Mouse (Mus musculus): ENCODE data around the gene Tor2a. TPM values are rescaled to one million over a fixed set of nuclear protein-coding genes. Genes with fewer than 3 reads are reported as not detected.
A peak's percentile ranks its signal among the peaks of the same experiment; 100 is the strongest.

Gene Tor2a
- polyA plus RNA-seq, 1 experiment, result 35.7 TPM

- H3K36me3 ChIP-seq (ENCODE audit: control insufficient read depth, insufficient read depth), result peaks cover 46% of the 10 kb centered on the region
- H3K79me3 ChIP-seq (ENCODE audit: low read depth), result peaks cover 40% of the 10 kb centered on the region
- no peaks in the 10 kb centered on the region for H3K27me3 ChIP-seq (ENCODE audit: control insufficient read depth, insufficient read depth, insufficient read length)
- peaks cover 56% of the 10 kb centered on the region for H3K79me2 ChIP-seq (ENCODE audit: control insufficient read depth, insufficient read depth)
- H3ac ChIP-seq (ENCODE audit: control insufficient read depth, insufficient read length, low read depth), result peak overlapping the region; percentile 93
- H3K4me3 ChIP-seq (ENCODE audit: insufficient read depth, poor library complexity, severe bottlenecking), result peak overlapping the region; percentile 96
- TF ChIP-seq MYOD1 (IDR thresholded peaks at IDR 0.05; ENCODE audit: control insufficient read depth, insufficient read length, low read depth), result no peak
- TF ChIP-seq CTCF (IDR thresholded peaks at IDR 0.05; ENCODE audit: control insufficient read depth, insufficient read depth, insufficient read length), result no peak
- no peak for TF ChIP-seq MAX (IDR thresholded peaks at IDR 0.05)
- no peak for TF ChIP-seq USF1 (IDR thresholded peaks at IDR 0.05; ENCODE audit: low read depth)
- TF ChIP-seq CEBPB (IDR thresholded peaks at IDR 0.05; ENCODE audit: low read depth), result no peak
These were observed 44.9 kb upstream of the Tor2a start for GRCm38 (mm10) chr2:32712108-32712551.

- TF ChIP-seq USF1 (IDR thresholded peaks at IDR 0.05; ENCODE audit: low read depth) (no peak), MAX (IDR thresholded peaks at IDR 0.05) (no peak), CEBPB (IDR thresholded peaks at IDR 0.05; ENCODE audit: low read depth) (no peak), MYOG (IDR thresholded peaks at IDR 0.05; ENCODE audit: control insufficient read depth, extremely low read depth, insufficient read length) (no peak), CTCF (IDR thresholded peaks at IDR 0.05; ENCODE audit: control insufficient read depth, insufficient read depth, insufficient read length) (no peak), MYOD1 (IDR thresholded peaks at IDR 0.05; ENCODE audit: control insufficient read depth, insufficient read length, low read depth) (no peak), FOSL1 (IDR thresholded peaks at IDR 0.05; ENCODE audit: insufficient read depth, low read length, poor library complexity, severe bottlenecking) (no peak)
- Histone ChIP-seq H3K36me3 (ENCODE audit: control insufficient read depth, insufficient read depth) (peaks cover 42% of the 10 kb centered on the region), H3K79me3 (ENCODE audit: low read depth) (peaks cover 38% of the 10 kb centered on the region), H3K4me3 (ENCODE audit: insufficient read depth, poor library complexity, severe bottlenecking) (peak overlapping the region; percentile 96), H3K79me2 (ENCODE audit: control insufficient read depth, insufficient read depth) (peaks cover 51% of the 10 kb centered on the region), H3K27me3 (ENCODE audit: control insufficient read depth, insufficient read depth, insufficient read length) (no peaks in the 10 kb centered on the region), H3ac (ENCODE audit: control insufficient read depth, insufficient read length, low read depth) (peak overlapping the region; percentile 93)
These were observed 44.5 kb upstream of the Tor2a start for GRCm38 (mm10) chr2:32712586-32712933.

DNA sequence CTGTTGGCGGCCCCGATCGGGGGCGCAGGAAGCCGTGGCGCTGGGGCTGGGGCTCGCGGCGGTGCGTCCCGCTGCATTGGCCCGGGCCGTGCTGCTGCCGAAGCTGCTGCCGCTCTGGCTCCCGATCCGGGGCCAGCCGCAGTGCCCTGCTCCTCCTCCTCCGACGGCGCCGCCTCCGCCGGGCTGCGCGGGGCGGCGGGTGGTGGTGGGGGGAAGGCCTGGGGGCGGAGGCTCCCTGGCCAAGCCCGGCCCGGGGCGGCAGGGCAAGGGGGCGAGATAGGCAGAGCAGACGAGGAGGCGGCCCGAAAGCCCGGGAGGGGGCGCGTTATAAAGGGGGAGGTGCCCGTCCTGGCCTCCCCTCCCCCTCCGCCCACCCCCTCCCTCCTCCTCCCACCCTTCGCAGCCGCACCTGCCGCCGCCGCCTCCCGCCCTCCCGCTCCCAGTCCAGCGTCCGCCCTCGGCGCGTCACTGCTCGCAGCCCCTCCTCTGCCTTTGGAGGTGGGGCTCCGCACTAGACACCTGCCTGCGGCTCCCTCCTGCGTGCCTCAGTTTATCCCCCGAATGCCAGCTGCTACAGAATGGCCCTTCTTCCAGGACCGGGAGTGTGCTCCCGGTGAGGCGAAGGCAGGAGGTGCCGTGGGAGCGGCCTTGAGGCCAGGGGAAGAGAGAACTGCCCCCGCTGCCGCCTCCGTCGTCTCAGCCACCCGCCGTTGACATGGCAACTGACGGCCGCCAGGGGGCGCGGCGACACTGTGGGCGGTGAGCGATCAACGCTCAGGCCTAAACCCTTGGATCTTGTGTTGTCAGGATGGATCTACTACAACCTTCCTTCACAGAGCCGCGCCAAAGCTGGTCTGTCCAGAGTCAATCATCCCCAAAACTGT, 43.9 kb upstream of the Tor2a start, which contains the start of gene Cdk9:
TSS of gene Cdk9 (minus strand) at position 143 of the 884 bp plus-strand sequence.
- Histone ChIP-seq H3K79me2 (ENCODE audit: control insufficient read depth, insufficient read depth) (peaks cover 45% of the 10 kb centered on the region), H3K36me3 (ENCODE audit: control insufficient read depth, insufficient read depth) (peaks cover 36% of the 10 kb centered on the region), H3K79me3 (ENCODE audit: low read depth) (peaks cover 35% of the 10 kb centered on the region), H3K27me3 (ENCODE audit: control insufficient read depth, insufficient read depth, insufficient read length) (no peaks in the 10 kb centered on the region), H3K4me3 (ENCODE audit: insufficient read depth, poor library complexity, severe bottlenecking) (peak within 1 kb of the TSS; percentile 96), H3ac (ENCODE audit: control insufficient read depth, insufficient read length, low read depth) (peak within 1 kb of the TSS; percentile 93)
- no peak for TF ChIP-seq MAX (IDR thresholded peaks at IDR 0.05)
- no peak for TF ChIP-seq MYOD1 (IDR thresholded peaks at IDR 0.05; ENCODE audit: control insufficient read depth, insufficient read length, low read depth)
- no peak for TF ChIP-seq MYOG (IDR thresholded peaks at IDR 0.05; ENCODE audit: control insufficient read depth, extremely low read depth, insufficient read length)
- peak; percentile 99 for TF ChIP-seq CTCF (IDR thresholded peaks at IDR 0.05; ENCODE audit: control insufficient read depth, insufficient read depth, insufficient read length)
- no peak for TF ChIP-seq FOSL1 (IDR thresholded peaks at IDR 0.05; ENCODE audit: insufficient read depth, low read length, poor library complexity, severe bottlenecking)
- TF ChIP-seq USF1 (IDR thresholded peaks at IDR 0.05; ENCODE audit: low read depth), result no peak
- TF ChIP-seq CEBPB (IDR thresholded peaks at IDR 0.05; ENCODE audit: low read depth), result no peak

DNA sequence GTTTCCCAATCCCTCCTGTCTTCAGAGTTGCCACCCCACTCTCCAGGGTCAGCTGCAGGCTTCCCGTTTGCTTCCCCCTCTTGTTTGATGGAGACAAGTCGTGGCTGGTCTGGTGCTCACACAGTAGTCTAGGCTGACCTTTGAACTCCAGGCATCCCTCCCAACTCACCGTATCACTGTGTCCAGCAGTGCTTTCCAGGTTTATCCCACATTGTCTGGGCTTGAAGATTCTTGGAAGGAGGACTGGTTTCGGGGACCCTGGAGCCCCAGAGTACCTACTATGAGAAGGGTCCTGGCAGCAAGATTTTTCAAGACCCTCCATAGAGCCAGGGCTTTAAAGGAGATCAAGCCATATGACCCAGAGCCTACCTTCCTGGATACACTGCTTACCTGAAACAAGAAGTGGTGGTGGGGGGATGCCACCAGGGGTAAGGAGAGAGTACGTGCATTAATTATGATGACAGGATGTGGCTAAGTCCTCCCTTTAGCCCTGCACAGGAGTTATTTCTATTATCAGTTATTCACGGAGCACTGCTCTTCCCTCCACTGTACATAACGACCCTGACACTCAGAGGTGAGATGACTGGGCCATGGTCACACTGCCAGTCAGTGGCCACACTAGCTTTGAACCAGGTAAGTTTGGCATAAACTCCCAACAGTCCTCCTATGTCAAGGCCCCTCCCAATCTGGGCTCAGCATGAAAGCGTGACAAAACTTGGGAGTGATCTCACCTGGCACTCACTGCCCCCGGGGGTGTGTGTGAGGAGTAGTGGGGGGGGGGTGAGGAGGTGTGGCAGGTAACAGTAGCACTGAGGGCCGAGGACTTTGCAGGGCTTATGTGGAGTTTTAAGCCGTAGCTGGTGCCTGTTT, 42.7 kb upstream of the Tor2a start:
- no peaks in the 10 kb centered on the region for H3K27me3 ChIP-seq (ENCODE audit: control insufficient read depth, insufficient read depth, insufficient read length)
- H3K79me2 ChIP-seq (ENCODE audit: control insufficient read depth, insufficient read depth), result peaks cover 33% of the 10 kb centered on the region
- TF ChIP-seq CEBPB (IDR thresholded peaks at IDR 0.05; ENCODE audit: low read depth) (no peak), MYOD1 (IDR thresholded peaks at IDR 0.05; ENCODE audit: control insufficient read depth, insufficient read length, low read depth) (no peak), USF1 (IDR thresholded peaks at IDR 0.05; ENCODE audit: low read depth) (no peak), MYOG (IDR thresholded peaks at IDR 0.05; ENCODE audit: control insufficient read depth, extremely low read depth, insufficient read length) (no peak), CTCF (IDR thresholded peaks at IDR 0.05; ENCODE audit: control insufficient read depth, insufficient read depth, insufficient read length) (no peak), FOSL1 (IDR thresholded peaks at IDR 0.05; ENCODE audit: insufficient read depth, low read length, poor library complexity, severe bottlenecking) (no peak), MAX (IDR thresholded peaks at IDR 0.05) (no peak)
- H3K79me3 ChIP-seq (ENCODE audit: low read depth), result peaks cover 29% of the 10 kb centered on the region
- H3ac ChIP-seq (ENCODE audit: control insufficient read depth, insufficient read length, low read depth), result no peak overlapping the region
- H3K36me3 ChIP-seq (ENCODE audit: control insufficient read depth, insufficient read depth), result peaks cover 24% of the 10 kb centered on the region
- no peak overlapping the region for H3K4me3 ChIP-seq (ENCODE audit: insufficient read depth, poor library complexity, severe bottlenecking)

DNA sequence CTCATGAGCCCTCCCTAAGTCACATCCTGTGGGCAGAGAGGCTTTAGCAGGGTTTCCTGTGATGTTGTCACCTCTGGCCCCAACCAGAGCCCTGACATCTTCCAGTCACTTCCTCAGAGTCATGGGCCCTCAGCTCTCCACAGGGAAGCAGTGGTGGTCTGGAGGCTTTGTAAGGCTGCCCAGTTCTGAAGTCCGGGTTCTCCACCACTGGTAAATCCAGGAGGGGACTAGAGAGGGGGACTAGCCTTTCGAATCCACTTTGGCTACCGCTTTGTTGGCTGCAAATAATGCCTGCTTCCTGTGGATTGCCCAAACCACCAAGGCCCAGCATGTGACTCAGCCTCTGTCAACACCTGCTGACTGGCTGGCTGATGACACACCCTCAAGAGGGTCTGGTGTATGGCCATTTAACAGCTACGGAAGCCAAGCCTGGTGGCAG, 42.0 kb upstream of the Tor2a start:
- H3K79me2 ChIP-seq (ENCODE audit: control insufficient read depth, insufficient read depth), result peaks cover 27% of the 10 kb centered on the region
- H3K79me3 ChIP-seq (ENCODE audit: low read depth), result peaks cover 23% of the 10 kb centered on the region
- no peak overlapping the region for H3ac ChIP-seq (ENCODE audit: control insufficient read depth, insufficient read length, low read depth)
- H3K27me3 ChIP-seq (ENCODE audit: control insufficient read depth, insufficient read depth, insufficient read length), result no peaks in the 10 kb centered on the region
- H3K4me3 ChIP-seq (ENCODE audit: insufficient read depth, poor library complexity, severe bottlenecking), result no peak overlapping the region
- H3K36me3 ChIP-seq (ENCODE audit: control insufficient read depth, insufficient read depth), result peaks cover 17% of the 10 kb centered on the region
- TF ChIP-seq FOSL1 (IDR thresholded peaks at IDR 0.05; ENCODE audit: insufficient read depth, low read length, poor library complexity, severe bottlenecking) (peak; percentile 70), MYOG (IDR thresholded peaks at IDR 0.05; ENCODE audit: control insufficient read depth, extremely low read depth, insufficient read length) (no peak), MYOD1 (IDR thresholded peaks at IDR 0.05; ENCODE audit: control insufficient read depth, insufficient read length, low read depth) (peak; percentile 87), CTCF (IDR thresholded peaks at IDR 0.05; ENCODE audit: control insufficient read depth, insufficient read depth, insufficient read length) (no peak), CEBPB (IDR thresholded peaks at IDR 0.05; ENCODE audit: low read depth) (peak; percentile 74), USF1 (IDR thresholded peaks at IDR 0.05; ENCODE audit: low read depth) (peak; percentile 86), MAX (IDR thresholded peaks at IDR 0.05) (peak; percentile 84)
